Mouse (Mus musculus): ENCODE data around the gene Pik3ap1.

- TF ChIP-seq CTCF (IDR thresholded peaks at IDR 0.05): no peak
- TF ChIP-seq EP300 (IDR thresholded peaks at IDR 0.05): no peak
Observed at GRCm38 (mm10) chr19:41264331-41264799, 120.5 kb downstream of the Pik3ap1 start.
